Mouse (Mus musculus) R1 (cell line): ENCODE data around the gene Nup107.
A peak's percentile ranks its signal among the peaks of the same experiment; 100 is the strongest.
"Not testable (repeated sequence)": the region's sequence is repeated elsewhere in the genome, so short reads cannot be mapped to it uniquely, and the experiment has no call there.

ENCODE experiments used
- DNase-seq: peaks from one replicate; pipeline ENCODE4 v3.0.0-alpha.2; 2018; ENCODE audit warnings: low read depth, low spot score

The Nup107 gene

DNA sequence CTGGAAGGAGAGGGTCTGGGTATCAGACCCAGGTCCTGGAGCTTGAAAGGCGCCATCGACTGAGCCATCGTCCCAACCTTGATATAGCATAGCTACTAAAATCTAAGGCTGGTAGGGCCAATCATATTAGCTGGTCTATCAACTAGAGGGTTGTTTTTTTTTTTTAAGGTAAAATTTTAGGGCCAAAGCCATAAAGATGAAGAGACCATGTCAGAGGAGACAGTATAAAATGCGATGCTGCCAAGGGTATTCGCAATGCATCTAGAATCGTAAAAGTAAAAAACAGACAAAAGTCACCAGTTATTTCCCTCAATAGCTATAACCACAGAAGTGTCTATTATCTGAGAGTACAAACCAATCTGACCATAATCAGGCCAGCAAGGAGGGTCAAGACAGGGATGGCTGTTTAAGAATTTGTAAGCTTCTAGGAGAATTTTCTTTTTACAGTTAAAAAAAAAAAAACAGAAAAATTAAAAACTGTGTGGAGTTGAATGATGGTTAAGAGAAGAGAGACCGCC is 40.1 kb downstream of the Nup107 start:
- DNase-seq = no peak

DNA sequence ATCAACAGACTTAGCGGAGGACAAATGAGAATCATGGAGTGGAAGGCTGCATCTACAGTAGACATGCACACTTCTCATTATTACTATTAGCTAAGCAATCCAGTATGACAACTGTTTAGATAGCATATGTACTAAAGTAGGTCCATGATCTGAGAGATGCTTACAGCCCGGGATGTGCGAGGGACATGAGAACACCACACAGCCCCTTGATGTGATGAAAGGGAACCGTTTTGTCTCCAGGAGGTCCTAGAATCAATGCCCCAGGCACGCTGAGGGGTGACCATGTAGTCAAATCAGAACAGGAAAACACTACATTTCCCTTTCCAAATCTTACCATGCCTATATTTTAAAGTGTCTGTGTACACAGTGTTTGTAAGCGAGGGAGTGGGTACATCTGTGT is 40.8 kb downstream of the Nup107 start:
- DNase-seq = no peak

DNA sequence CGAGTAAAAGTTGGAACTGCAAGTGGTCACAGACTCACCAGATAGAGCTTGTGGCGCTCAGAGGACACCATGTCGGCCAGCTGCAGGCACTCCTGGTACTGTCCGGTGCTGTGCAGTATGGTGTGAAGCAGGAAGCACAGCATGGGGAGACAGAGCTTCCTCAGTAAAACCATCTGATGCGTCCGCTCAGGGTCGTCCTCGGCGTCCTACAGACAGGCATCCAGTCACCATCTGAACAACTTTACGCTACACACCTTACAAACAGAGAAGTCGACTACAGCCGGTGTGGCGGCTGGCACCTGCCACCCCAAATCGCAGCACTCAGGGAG is 41.3 kb downstream of the Nup107 start:
- DNase-seq = no peak

DNA sequence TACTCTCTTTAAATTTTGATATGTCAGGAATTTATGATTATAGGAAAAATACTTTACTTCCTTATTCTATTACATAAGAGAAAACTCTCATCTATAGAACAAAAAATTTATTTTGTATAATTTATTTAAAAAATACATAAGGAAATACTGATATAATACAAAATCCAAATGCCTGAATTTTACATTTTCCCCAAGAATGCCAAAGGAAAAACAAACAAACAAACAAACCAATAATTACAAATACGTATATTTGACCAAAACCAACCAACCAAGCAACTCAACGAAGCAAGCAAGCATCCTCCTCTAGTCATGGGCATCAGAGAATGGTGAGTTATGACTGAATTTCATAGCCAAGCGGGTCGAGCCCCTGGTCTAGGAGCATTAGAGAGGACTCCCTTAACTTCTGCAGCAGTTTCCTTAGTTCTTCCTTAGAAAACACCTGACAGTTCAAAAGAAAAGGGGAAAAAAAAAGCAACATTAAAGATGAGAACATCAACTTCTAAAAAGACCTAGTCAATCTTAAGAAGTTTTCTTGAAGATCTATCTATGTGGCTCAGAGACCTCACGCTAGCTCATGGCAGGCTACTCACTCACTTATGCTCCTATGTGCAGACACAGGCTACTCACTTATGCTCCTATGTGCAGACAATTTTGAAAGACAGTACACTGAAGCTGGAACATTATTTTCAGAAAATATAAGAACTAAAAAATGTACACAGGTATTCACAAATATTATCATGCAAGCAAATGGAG is 41.8 kb downstream of the Nup107 start:
- no peak for DNase-seq

DNA sequence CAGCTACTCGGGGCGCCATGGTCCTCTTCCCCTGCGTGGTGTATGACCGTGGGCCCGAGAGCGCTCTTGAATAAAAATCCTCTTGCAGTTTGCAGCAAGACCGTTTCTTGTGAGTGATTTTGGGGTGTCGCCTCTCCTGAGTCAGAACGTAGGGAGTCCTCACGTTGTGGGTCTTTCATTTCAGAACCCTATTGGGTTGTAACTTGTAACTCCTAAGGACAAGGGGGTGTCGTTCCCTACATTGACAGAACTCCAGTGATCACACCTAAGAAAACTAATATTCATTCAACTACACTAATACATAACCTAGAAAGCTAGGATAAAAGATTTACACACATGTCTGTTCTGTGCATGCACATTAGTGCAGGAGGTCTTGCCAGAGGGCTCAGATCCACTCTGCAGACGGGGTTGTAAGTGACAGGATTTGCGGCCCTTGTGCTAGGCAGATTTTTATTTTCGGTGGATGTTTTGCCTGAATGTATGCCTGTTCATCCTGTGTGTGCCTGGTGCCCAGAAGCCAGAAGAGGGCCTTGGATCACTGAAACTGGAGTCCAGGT is 42.6 kb downstream of the Nup107 start:
- DNase-seq = no peak

DNA sequence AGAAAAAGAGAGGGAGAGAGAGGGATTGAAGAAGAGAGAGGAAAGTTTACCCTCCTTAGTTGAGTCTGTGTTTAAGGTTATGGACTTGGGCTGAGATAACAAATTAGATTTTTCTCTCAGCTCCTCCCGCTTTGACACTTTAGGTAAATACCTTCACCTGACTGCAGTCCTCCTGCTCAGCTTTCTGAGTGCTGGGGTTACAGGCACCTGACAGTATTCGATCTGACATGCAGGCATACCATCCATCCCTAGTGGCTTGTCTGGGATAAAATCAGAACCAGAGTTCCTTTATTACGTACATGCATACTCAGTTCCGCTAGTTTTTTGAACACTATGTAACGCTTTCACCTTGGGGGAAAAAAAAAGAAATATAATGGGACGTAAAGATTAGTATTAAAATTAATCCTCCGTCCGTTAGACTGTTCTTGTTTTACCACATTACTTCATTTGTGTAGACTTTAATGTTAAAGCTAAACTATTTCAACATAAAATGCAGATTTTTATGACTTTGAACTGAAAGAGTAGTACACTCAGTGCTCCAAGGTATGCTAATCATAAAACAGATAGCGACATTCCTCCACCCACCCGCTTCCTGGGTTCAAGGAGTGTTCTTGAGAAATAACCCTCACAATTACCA is 43.3 kb downstream of the Nup107 start:
- DNase-seq = no peak

DNA sequence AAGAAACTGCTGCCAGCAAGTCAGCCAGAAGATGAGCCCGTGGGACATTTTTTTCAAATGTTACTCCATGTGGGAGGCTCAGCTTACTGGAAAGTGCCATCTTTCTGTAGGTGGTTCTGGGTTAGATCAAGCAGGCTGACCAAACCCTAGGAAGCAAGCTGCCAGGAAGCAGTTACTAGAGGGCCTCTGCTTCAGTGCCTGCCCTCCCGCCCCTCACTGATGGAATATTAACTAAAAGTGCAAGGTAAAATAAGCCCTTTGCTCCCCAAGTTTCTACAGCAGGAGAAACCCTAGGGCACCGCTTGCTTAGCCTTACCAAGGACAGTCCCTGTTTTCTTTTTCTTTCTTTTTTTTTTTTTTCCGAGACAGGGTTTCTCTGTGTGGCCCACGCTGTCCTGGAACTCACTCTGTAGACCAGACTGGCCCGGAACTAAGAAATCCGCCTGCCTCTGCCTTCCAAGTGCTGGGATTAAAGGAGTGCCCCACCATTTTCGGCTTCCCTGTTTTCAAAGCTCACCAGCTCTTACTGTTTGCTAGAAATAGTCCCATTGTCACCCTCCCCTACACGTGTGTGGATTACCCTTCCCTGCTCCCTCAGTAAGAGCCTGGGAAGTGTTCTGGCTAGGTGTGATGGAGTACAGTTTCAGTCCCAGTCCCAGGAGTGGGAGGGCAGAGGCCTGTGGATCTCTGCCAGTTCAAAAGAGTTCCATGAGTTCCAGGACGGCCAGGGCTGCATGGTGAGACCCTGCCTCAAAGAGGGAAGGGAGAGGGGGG is 44.0 kb downstream of the Nup107 start:
- DNase-seq = no peak

DNA sequence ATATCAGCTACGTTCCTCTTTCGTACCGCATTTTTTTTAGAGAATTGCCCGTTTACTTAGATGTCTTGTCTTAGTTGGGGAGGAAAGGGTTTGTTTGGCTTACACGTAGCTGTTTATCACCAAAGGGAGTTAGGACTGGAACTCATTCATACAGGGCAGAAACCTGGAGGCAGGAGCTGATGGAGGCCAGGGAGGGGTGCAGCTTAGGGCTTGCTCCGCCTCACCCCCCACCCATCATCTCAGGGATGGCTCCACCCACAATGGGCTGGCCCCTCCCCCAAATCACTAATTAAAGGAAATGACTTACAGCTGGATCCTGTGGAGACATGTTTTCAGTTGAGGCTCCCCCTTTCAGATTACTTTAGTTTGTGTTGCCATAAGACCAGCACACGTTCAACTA is 44.8 kb downstream of the Nup107 start:
- DNase-seq = peak; percentile 67

DNA sequence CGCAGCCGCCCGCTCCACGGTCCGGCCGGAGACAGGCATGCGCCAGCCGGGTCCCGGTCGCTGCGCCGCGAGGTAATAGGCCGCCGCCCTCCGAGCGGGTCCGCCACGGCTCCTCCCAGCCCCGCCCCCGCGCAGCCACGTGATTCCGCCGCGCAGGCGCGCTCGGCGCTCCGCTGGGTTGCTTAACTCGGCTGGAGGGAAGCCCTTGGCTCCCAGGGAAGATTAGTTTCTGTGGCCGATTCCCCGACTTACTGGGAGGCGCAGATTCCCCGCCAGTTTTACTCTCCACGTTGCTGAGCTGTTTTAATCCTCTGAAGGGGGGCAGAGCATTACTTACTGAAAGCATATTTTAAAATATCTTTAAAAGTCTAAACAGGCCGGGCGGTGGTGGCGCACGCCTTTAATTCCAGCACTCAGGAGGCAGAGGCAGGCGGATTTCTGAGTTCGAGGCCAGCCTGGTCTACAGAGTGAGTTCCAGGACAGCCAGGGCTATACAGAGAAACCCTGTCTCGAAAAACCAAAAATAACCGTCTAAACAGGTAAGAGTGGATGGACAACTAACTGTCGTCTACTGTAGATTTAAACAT is 46.1 kb downstream of the Nup107 start, which contains the start of gene Slc35e3:
Slc35e3 (minus strand) TSS at position 69 of the 587 bp plus-strand sequence.
- DNase-seq = peak; percentile 94

DNA sequence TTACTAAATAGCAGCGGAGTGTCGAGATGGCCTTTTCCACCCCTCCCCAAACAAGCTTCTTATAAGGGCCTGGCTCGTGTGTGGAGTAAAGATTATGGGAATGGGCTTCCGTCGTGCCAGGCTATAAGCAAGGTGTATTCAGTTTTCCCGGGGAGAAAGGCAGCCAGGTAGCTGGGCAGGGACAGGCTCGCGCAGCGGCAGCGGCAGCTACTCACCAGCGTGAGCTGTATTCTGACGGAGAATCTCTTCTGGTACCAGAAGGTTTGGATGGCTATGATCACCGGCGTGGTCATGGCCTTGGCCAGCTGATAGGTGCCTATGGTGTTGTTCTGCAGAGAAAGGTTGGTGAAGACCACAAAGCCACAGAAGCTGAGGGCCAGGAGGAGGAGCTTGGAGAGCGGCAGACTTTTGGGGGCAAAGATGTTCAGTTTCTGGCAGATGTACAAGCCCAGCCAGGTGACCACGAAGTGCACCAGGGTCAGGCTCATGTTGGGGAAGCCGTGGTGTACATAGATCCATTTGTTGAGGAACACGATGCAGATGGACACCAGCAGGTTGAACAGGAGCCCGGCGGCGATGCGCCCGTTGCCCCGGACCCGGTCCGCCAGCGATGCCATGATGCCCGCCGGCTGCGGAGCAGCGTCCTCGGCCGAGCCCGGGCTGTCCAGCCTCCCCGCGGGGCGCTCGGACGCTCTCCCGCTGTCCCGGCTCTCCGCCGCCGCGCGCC is 46.8 kb downstream of the Nup107 start:
- not testable (repeated sequence) for DNase-seq

DNA sequence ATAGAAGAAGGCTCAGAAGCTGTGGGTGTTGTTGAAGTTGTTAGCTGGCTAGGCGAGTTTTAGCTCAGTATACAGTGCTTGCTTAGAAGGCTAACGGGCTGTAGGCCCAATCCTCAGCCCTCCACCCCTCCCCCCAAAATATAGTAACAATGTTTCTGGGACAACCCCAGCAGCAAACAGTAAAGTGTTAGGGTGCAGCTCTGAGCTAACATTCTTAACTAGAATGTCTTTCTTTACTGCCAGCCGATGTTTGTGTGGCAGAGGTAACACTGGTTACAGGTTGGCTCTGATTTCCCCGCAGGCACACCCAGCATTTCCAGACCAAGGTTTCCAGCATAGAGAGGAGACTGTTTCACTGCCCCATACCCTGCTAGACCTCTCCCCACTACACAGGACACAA is 48.6 kb downstream of the Nup107 start:
- DNase-seq = no peak

DNA sequence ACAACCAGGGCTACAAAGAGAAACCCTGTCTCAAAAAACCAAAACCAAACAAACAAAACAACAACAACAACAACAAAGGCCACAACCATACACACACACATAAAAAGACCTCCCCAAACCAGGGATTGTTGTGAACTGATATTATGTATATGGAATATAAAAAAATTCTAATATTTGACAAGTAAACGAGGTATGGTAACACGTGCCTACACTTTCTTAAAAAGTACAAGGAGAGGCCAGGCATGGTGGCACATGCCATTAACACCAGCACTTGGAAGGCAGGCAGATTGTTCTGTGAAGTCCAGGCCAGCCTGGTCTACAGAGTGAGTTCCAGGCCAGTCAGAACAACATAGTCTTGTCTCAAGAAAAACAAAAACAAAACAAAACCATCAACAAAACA is 49.3 kb downstream of the Nup107 start:
- DNase-seq = no peak

DNA sequence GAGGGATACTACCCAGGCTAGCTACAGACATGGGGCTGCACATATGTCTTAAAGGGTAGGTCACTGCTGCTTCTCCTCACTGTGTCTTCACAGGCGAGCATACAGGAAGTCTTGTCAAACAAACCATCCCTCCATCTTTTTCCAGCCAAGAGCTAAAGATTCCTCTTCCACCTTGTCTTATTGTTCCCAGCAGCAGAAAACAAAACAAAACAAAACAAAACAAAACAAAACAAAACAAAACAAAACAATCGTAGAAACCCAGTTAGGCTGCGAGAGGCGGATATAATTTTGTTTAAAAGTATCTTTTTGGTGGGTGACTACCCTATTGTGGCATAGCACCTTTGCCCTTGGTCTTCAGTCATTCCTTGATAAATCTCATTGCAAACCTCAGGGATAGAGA is 49.9 kb downstream of the Nup107 start:
- DNase-seq = no peak

DNA sequence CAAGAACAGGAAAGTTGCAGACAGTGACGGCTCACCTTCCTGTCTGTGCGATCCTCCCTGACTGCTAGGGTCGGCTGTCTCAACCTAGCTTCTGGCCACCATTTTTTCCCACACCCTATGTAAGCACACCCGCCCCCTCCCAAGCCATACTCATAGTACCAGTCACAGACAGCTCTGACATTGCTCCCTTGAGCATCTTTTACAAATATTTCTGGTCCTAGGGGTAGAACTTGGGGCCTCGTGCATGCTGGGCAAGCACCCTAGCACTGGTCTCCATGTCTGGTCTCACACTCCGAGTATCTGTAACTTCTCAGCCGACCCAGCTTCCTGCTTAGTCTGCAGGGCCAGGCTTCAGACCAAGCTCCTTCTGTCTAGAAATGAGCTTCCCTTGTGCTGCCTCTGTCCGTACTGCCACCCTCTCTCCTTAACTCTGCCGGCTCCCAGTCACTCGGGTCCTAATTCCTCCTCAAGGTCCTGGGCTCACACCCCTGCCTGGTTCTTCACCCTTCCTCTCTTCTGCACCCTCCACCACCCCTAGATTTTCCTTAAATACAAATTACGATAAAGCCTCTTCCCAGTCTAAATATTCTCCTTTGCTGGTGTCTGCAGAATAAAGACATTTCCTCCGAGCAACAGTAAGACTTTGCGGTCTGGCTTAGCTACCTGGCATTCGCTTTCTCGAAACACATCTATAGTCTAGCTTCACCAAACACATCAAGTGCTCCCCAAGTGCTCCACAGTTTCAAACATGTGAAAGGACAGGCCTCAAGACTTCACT is 50.6 kb downstream of the Nup107 start:
- no peak for DNase-seq

DNA sequence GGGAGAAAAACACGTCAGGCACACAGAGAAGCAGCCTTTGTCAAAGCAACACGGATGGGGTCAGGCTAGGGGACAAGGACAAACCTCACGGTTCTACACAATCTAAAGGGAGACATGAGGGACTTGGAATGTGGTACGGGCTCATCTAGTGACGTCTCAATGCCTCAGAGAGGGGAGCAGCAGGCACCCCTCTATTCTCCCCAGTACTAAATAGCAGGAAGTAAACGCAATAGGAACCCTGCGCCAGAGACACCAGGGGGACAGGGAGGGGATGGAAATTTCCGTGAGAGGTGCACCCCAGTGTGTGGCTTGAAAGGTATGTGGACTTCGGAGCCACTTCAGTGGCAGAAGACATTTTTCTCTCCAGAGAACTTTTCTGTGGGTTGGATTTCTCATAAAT is 51.6 kb downstream of the Nup107 start:
- no peak for DNase-seq

DNA sequence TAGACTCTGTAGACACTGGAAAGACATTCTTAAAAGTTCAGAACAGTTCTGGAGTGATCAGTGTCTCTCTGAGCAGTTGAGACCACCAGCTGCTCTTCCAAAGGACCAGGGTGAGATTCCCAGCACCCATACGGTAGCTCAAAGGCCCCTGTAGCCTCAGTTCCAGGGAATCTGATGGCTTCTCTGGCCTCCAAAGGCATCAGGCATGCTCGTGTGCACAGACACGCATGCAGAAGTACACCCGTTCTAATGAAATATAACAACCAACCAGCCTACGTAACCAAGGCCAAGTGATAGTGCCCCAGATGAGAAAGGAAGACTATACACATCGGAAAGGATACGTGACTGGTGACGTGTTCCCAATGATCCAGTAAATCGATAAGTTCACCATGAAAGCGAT is 52.3 kb downstream of the Nup107 start:
- DNase-seq = no peak

DNA sequence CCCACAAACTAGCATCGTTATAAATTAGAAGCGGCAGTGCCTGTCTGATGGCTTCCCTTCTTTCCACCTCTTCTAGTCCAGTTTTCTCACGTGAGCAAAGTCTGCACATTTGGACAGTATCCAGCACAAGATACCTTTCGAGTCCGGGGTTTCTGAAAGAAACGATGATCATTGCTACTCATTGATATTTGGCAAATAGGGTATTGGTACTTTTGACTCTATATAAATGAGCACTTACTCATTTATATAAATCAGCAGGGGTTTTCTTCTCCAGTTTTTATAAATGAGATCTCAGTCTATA is 52.9 kb downstream of the Nup107 start:
- DNase-seq = no peak

DNA sequence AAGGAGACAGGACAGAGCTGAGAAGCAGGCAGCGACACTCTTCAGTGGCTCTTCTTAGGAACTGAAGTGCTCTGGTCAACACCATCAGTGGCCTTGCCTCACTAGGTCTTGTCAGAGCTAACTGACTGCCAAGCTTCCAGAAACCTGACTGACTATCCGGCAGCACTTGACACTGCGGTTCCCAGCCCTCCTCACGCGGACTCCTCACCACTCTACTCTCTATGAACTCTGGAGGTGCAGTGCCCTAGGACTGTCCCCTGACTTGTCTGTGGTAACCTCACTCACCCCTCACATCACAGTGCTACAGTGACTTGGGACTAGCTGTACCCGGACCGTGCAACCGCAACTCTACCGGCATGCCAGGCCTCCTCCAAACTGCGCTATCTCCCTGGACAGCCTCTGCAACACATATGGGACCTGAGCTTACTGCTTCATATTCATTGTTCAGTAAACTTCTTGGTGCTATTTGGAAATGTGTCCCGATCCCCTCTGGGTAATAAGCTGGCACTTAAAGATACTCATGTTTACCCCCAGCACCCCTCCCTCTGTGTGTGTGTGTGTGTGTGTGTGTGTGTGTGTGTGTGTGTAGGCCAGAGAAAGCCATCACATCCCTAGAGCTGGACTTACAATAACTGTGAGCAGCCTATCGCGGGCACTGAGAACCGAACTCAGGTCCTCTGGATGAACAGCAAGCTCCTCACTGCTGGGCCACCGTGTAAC is 53.4 kb downstream of the Nup107 start:
- DNase-seq = no peak

DNA sequence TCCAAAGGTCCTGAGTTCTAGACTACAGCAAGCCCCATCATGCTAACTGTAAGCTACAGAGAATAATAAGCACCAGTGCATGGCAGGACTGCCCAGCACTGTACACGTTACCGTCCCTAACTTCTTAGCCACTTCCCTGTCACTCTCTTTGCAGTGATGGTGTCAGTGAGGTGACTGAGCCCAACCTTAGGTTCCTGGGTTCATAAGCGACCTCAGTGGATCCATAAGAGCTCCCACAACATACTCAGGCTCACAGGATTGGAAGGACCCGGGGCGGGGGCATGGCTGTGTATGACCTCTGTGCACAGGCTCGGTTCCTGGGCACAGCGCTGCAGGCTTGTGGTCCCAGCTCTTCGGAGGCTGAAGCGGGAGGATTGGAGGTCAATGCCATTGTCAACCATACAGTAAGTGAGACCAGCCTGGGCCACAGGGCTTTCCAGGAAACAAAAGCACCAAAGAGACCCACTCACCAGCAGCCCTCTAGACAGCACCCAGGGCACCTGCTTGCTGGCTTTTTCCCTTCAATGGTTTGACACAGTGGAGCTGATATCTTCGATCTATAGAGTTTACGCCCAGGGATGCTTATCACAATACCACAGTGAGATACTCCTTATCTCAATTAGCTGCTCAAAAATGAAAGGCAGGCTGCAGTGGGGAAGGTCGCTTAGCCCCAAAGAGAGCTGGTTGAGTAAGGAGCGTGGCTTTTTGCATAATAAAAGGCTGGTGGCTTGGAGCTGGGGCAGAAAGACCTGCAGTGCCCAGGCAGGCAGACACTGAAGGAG is 54.2 kb downstream of the Nup107 start:
- DNase-seq = no peak
